Mouse (Mus musculus): ENCODE data around the gene Polr2g.

The Polr2g gene

GRCm38 (mm10) chr19:8818301-8818798 lies 20.0 kb upstream of the Polr2g start:
- no peak for DNase-seq (ENCODE audit: low spot score in 2 of 2)

GRCm38 (mm10) chr19:8817001-8817400 lies 18.6 kb upstream of the Polr2g start:
- no peak for DNase-seq (ENCODE audit: low spot score in 2 of 2)

GRCm38 (mm10) chr19:8815812-8816211 lies 17.4 kb upstream of the Polr2g start:
- DNase-seq (ENCODE audit: low spot score in 2 of 2): no peak

- no peak for DNase-seq (ENCODE audit: low spot score in 2 of 2)
These were observed 8.4 kb upstream of the Polr2g start for GRCm38 (mm10) chr19:8806810-8807209.

GRCm38 (mm10) chr19:8803879-8804660 lies 5.7 kb upstream of the Polr2g start:
- no peak for DNase-seq (ENCODE audit: low spot score in 2 of 2)

- DNase-seq (ENCODE audit: low spot score in 2 of 2): no peak
These were observed 4.9 kb upstream of the Polr2g start for GRCm38 (mm10) chr19:8803204-8803780.

- DNase-seq (ENCODE audit: low spot score in 2 of 2): peak; percentile 95 to 98
These were observed 3.9 kb upstream of the Polr2g start, which contains the start of gene Zbtb3 for GRCm38 (mm10) chr19:8802130-8802821. Zbtb3 (plus strand) TSS chr19:8802555.

GRCm38 (mm10) chr19:8798947-8799315 lies 554 bp upstream of the Polr2g start:
- DNase-seq (ENCODE audit: low spot score in 2 of 2): no peak

- DNase-seq (ENCODE audit: low spot score in 2 of 2): no peak
These were observed 8.2 kb downstream of the Polr2g start for GRCm38 (mm10) chr19:8790171-8790570.

- DNase-seq (ENCODE audit: low spot score in 2 of 2): no peak
These were observed 9.2 kb downstream of the Polr2g start for GRCm38 (mm10) chr19:8789171-8789570.

GRCm38 (mm10) chr19:8788521-8788920 lies 9.9 kb downstream of the Polr2g start:
- DNase-seq (ENCODE audit: low spot score in 2 of 2): no peak

- peak; percentile 94 to 96 for DNase-seq (ENCODE audit: low spot score in 2 of 2)
These were observed 12.2 kb downstream of the Polr2g start, which contains the start of gene Taf6l for GRCm38 (mm10) chr19:8786008-8786781. Taf6l (minus strand) TSS chr19:8786417.

GRCm38 (mm10) chr19:8774951-8775421 lies 23.4 kb downstream of the Polr2g start:
- DNase-seq (ENCODE audit: low spot score in 2 of 2): no peak

- DNase-seq (ENCODE audit: low spot score in 2 of 2): peak; percentile 94 to 95
These were observed 24.1 kb downstream of the Polr2g start, which contains the start of gene Tmem179b for GRCm38 (mm10) chr19:8774086-8774835. Tmem179b (minus strand) TSS chr19:8774467.

GRCm38 (mm10) chr19:8773409-8773808 lies 25.0 kb downstream of the Polr2g start:
- DNase-seq (ENCODE audit: low spot score in 2 of 2): no peak

GRCm38 (mm10) chr19:8772996-8773395 lies 25.4 kb downstream of the Polr2g start:
- no peak for DNase-seq (ENCODE audit: low spot score in 2 of 2)

GRCm38 (mm10) chr19:8770567-8771270 lies 27.7 kb downstream of the Polr2g start, which contains the start of gene Tmem223:
Tmem223 (plus strand) TSS chr19:8770996.
- DNase-seq (ENCODE audit: low spot score in 2 of 2): peak; percentile 72 to 75

- no peak for DNase-seq (ENCODE audit: low spot score in 2 of 2)
These were observed 32.8 kb downstream of the Polr2g start for GRCm38 (mm10) chr19:8765562-8765961.

GRCm38 (mm10) chr19:8763276-8763675 lies 35.1 kb downstream of the Polr2g start:
- no peak for DNase-seq (ENCODE audit: low spot score in 2 of 2)

- no peak for DNase-seq (ENCODE audit: low spot score in 2 of 2)
These were observed 37.6 kb downstream of the Polr2g start for GRCm38 (mm10) chr19:8760757-8761156.
